Mouse (Mus musculus): ENCODE results near the gene Whamm. TPM values are rescaled to one million over a fixed set of nuclear protein-coding genes. Genes with fewer than 3 reads are reported as not detected.

Whamm gene
- polyA plus RNA-seq, 1 experiment from 2014 or later = 4.4 TPM

DNA sequence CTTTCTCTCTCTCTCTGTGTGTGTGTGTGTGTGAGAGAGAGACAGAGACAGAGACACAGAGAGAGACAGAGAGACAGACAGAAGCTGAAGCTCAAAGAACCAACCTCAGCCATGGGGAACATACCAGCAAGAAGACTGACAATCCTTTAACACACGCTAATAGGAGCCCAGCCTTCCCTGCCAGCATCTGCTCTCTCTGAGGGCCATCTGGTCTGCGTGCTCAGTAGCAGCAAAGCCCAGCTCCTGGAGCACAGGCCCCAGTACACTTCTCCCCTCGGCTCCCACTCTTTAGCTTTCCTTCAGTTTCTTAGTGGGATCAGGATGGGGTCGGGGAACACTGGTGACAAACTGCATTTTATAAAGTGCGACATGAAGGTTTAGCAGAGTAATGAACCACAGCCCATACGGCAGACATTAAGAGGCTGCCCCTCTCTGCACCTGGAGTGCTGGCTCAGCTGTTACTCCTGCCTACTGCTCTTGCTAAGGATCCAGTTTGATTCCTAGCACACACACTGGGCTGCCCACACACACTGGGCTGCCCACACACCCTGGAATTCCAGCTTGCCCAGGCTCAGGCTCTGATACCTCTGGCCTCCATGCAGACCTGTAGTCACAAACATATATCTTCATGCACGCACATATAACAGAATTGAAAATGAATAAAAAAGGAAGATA lies 5.5 kb upstream of the Whamm start:
- 65% methylated on average over 7 of the region's 7 CpGs for WGBS
- Histone ChIP-seq H3K36me3 (no peaks in the 10 kb centered on the region), H3K9ac (no peak overlapping the region), H3K4me3 (no peak overlapping the region), H3K9me3 (no peaks in the 10 kb centered on the region), H3K4me2 (no peak overlapping the region), H3K27me3 (no peaks in the 10 kb centered on the region), H3K27ac (no peak overlapping the region), H3K4me1 (peaks cover 3% of the 10 kb centered on the region; the same call in 1 of the 2 replicates)
- no peak for ATAC-seq (ENCODE audit: insufficient number of reproducible peaks, insufficient read depth, low FRiP score, low TSS enrichment, low read depth)

GRCm38 (mm10) chr7:81566332-81566731 lies 4.7 kb upstream of the Whamm start:
- Histone ChIP-seq H3K9me3 (no peaks in the 10 kb centered on the region), H3K4me3 (no peak overlapping the region), H3K4me1 (no peaks in the 10 kb centered on the region), H3K4me2 (no peak overlapping the region), H3K27ac (no peak overlapping the region), H3K9ac (no peak overlapping the region), H3K27me3 (no peaks in the 10 kb centered on the region), H3K36me3 (no peaks in the 10 kb centered on the region)
- ATAC-seq (ENCODE audit: insufficient number of reproducible peaks, insufficient read depth, low FRiP score, low TSS enrichment, low read depth) = no peak
- WGBS = 71% methylated on average over 4 of the region's 4 CpGs

GRCm38 (mm10) chr7:81566892-81567291 lies 4.2 kb upstream of the Whamm start, which contains the start of gene Fsd2:
TSS of gene Fsd2 (minus strand) at chr7:81566944.
- H3K9ac ChIP-seq = no peak within 1 kb of the TSS
- no peaks in the 10 kb centered on the region for H3K27me3 ChIP-seq
- H3K27ac ChIP-seq = no peak within 1 kb of the TSS
- H3K36me3 ChIP-seq = no peaks in the 10 kb centered on the region
- 72% methylated on average over 9 of the region's 9 CpGs for WGBS
- no peak for ATAC-seq (ENCODE audit: insufficient number of reproducible peaks, insufficient read depth, low FRiP score, low TSS enrichment, low read depth)
- no peak within 1 kb of the TSS for H3K4me2 ChIP-seq
- no peaks in the 10 kb centered on the region for H3K9me3 ChIP-seq
- H3K4me1 ChIP-seq = peaks cover 2% of the 10 kb centered on the region
- no peak within 1 kb of the TSS for H3K4me3 ChIP-seq

DNA sequence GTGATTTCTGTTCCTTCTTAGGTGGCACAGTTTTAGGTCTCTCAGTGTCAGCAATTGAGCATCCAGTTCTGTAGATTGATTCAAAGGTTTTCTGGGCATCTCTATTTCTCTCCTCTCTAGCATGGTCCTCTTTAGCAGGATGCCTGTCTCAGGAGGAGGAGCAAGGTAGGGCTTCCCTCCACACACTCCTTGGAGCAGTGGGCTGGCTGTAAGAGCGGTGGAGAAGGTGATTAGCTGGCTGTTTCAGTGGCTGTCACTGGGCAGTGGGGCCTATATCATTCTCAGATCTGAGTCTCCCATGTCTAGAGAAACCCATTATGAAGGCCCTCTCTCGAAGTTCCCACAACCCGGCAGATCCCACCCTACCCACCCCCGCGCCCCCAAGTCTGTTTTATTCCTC lies 3.7 kb upstream of the Whamm start:
- 93% methylated on average over 5 of the region's 5 CpGs for WGBS
- no peak for ATAC-seq (ENCODE audit: insufficient number of reproducible peaks, insufficient read depth, low FRiP score, low TSS enrichment, low read depth)
- no peaks in the 10 kb centered on the region for H3K36me3 ChIP-seq
- H3K4me1 ChIP-seq = peaks cover 7% of the 10 kb centered on the region
- no peak overlapping the region for H3K9ac ChIP-seq
- H3K4me3 ChIP-seq = no peak overlapping the region
- no peak overlapping the region for H3K27ac ChIP-seq
- no peaks in the 10 kb centered on the region for H3K27me3 ChIP-seq
- no peaks in the 10 kb centered on the region for H3K9me3 ChIP-seq
- H3K4me2 ChIP-seq = no peak overlapping the region

- Histone ChIP-seq H3K36me3 (no peaks in the 10 kb centered on the region), H3K4me3 (no peak overlapping the region), H3K4me2 (no peak overlapping the region), H3K27ac (no peak overlapping the region), H3K27me3 (no peaks in the 10 kb centered on the region), H3K9ac (no peak overlapping the region), H3K9me3 (no peaks in the 10 kb centered on the region), H3K4me1 (peaks cover 12% of the 10 kb centered on the region)
- WGBS = 94% methylated on average over 1 of the region's 1 CpGs
- ATAC-seq (ENCODE audit: insufficient number of reproducible peaks, insufficient read depth, low FRiP score, low TSS enrichment, low read depth) = no peak
These were observed 1.2 kb upstream of the Whamm start for GRCm38 (mm10) chr7:81569851-81570250.

DNA sequence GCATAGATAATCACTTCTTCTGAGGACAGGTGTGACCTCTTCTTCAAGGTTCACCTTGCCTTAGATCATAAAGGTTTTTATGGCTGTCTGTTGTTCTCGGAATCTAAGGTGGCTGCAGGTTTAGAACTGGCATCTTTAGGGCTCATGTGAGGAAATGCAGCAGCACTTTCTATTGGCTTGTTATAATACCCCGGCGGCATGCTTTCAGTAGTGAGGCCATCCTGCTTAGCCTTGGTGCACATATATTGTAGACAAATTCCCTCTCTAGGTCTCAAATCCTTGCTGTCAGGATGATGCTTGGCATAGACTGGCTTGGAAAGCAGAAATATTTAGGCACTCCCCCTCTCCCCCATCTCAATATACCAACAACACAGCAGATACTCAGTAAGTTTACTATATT lies 795 bp upstream of the Whamm start:
- H3K27ac ChIP-seq = no peak overlapping the region
- peaks cover 12% of the 10 kb centered on the region for H3K4me1 ChIP-seq
- H3K9me3 ChIP-seq = no peaks in the 10 kb centered on the region
- WGBS = 93% methylated on average over 3 of the region's 3 CpGs
- no peak overlapping the region for H3K4me2 ChIP-seq
- H3K4me3 ChIP-seq = peak overlapping the region; percentile 85; the same call in 1 of the 2 replicates
- no peaks in the 10 kb centered on the region for H3K27me3 ChIP-seq
- H3K36me3 ChIP-seq = no peaks in the 10 kb centered on the region
- no peak for ATAC-seq (ENCODE audit: insufficient number of reproducible peaks, insufficient read depth, low FRiP score, low TSS enrichment, low read depth)
- H3K9ac ChIP-seq = no peak overlapping the region

GRCm38 (mm10) chr7:81570752-81571107 lies 336 bp upstream of the Whamm start:
- Histone ChIP-seq H3K4me3 (peak overlapping the region; percentile 85), H3K27me3 (no peaks in the 10 kb centered on the region), H3K9me3 (no peaks in the 10 kb centered on the region), H3K36me3 (no peaks in the 10 kb centered on the region), H3K4me1 (peaks cover 12% of the 10 kb centered on the region), H3K27ac (no peak overlapping the region), H3K4me2 (peak overlapping the region; percentile 84), H3K9ac (peak overlapping the region; percentile 86; the same call in 1 of the 2 replicates)
- WGBS = 6% methylated on average over 5 of the region's 5 CpGs
- ATAC-seq (ENCODE audit: insufficient number of reproducible peaks, insufficient read depth, low FRiP score, low TSS enrichment, low read depth) = 0 out of 2 replicates have a peak, but pooled peaks have one; percentile 4

GRCm38 (mm10) chr7:81571941-81572441 lies 925 bp downstream of the Whamm start:
- no peak for ATAC-seq (ENCODE audit: insufficient number of reproducible peaks, insufficient read depth, low FRiP score, low TSS enrichment, low read depth)
- Histone ChIP-seq H3K4me1 (peaks cover 12% of the 10 kb centered on the region), H3K36me3 (0 out of 2 replicates have a peak, but pooled peaks cover 3% of the 10 kb centered on the region), H3K9ac (peak overlapping the region; percentile 86), H3K9me3 (no peaks in the 10 kb centered on the region), H3K27me3 (no peaks in the 10 kb centered on the region), H3K4me2 (peak overlapping the region; percentile 84), H3K4me3 (peak overlapping the region; percentile 85), H3K27ac (peak overlapping the region; percentile 90)
- WGBS = 17% methylated on average over 15 of the region's 15 CpGs

GRCm38 (mm10) chr7:81572610-81573268 lies 1.7 kb downstream of the Whamm start:
- WGBS = 72% methylated on average over 6 of the region's 6 CpGs

GRCm38 (mm10) chr7:81573397-81573796 lies 2.3 kb downstream of the Whamm start:
- H3K36me3 ChIP-seq = peaks cover 14% of the 10 kb centered on the region
- H3K4me1 ChIP-seq = peaks cover 12% of the 10 kb centered on the region
- 90% methylated on average over 6 of the region's 6 CpGs for WGBS
- no peaks in the 10 kb centered on the region for H3K27me3 ChIP-seq
- no peak for ATAC-seq (ENCODE audit: insufficient number of reproducible peaks, insufficient read depth, low FRiP score, low TSS enrichment, low read depth)
- H3K4me2 ChIP-seq = no peak overlapping the region
- no peak overlapping the region for H3K9ac ChIP-seq
- H3K27ac ChIP-seq = no peak overlapping the region
- H3K9me3 ChIP-seq = no peaks in the 10 kb centered on the region
- H3K4me3 ChIP-seq = no peak overlapping the region

More at GRCm38 (mm10) chr7:81572610-81573268, 1.7 kb downstream of the Whamm start:
- H3K4me2 ChIP-seq = peak overlapping the region; percentile 84
- H3K9ac ChIP-seq = no peak overlapping the region
- peak overlapping the region; percentile 85; the same call in 1 of the 2 replicates for H3K4me3 ChIP-seq
- H3K27me3 ChIP-seq = no peaks in the 10 kb centered on the region
- peaks cover 7% of the 10 kb centered on the region; the same call in 1 of the 2 replicates for H3K36me3 ChIP-seq
- peaks cover 12% of the 10 kb centered on the region for H3K4me1 ChIP-seq
- no peak overlapping the region for H3K27ac ChIP-seq
- no peaks in the 10 kb centered on the region for H3K9me3 ChIP-seq
- no peak for ATAC-seq (ENCODE audit: insufficient number of reproducible peaks, insufficient read depth, low FRiP score, low TSS enrichment, low read depth)

- Histone ChIP-seq H3K9ac (no peak overlapping the region), H3K4me2 (no peak overlapping the region), H3K9me3 (no peaks in the 10 kb centered on the region), H3K4me1 (peaks cover 12% of the 10 kb centered on the region), H3K36me3 (peaks cover 18% of the 10 kb centered on the region), H3K4me3 (no peak overlapping the region), H3K27ac (no peak overlapping the region), H3K27me3 (no peaks in the 10 kb centered on the region)
- 92% methylated on average over 9 of the region's 9 CpGs for WGBS
- no peak for ATAC-seq (ENCODE audit: insufficient number of reproducible peaks, insufficient read depth, low FRiP score, low TSS enrichment, low read depth)
These were observed 2.8 kb downstream of the Whamm start for GRCm38 (mm10) chr7:81573821-81574220.

DNA sequence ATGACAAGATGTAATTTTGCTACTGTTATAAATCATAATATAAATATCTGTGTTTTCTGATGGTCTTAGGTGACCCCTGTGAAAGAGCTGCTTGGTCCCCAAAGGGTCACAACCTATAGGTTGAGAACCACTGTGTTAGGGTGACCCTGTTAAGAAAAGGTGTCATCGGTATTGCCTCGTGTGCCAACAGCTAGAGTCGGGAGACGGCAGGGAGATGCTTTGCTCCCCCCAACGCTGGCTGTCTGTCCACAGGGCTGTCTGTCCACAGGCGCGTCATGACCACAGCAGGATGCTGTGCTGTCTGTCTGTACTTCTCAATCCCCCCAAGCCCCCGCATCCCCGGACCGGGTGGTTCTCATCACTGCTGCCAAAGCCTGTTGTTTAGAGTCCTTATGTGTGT lies 4.5 kb downstream of the Whamm start:
- H3K4me2 ChIP-seq = no peak overlapping the region
- H3K4me1 ChIP-seq = peaks cover 12% of the 10 kb centered on the region
- no peak overlapping the region for H3K4me3 ChIP-seq
- H3K27me3 ChIP-seq = no peaks in the 10 kb centered on the region
- H3K36me3 ChIP-seq = peaks cover 25% of the 10 kb centered on the region
- no peak for ATAC-seq (ENCODE audit: insufficient number of reproducible peaks, insufficient read depth, low FRiP score, low TSS enrichment, low read depth)
- no peaks in the 10 kb centered on the region for H3K9me3 ChIP-seq
- no peak overlapping the region for H3K27ac ChIP-seq
- no peak overlapping the region for H3K9ac ChIP-seq
- WGBS = 91% methylated on average over 10 of the region's 10 CpGs

Data from embryonic facial prominence, embryonic 13.5 days (tissue).